Mouse (Mus musculus): ENCODE data around the gene Fam50b.

GRCm38 (mm10) chr13:34765269-34765668, 30.6 kb downstream of the Fam50b start:
- TF ChIP-seq CTCF (IDR thresholded peaks at IDR 0.05; ENCODE audit: insufficient read depth, low read length) (no peak), POLR2A (IDR thresholded peaks at IDR 0.05; ENCODE audit: borderline replicate concordance, extremely low read depth, low read depth, low read length) (no peak)

All from lung, adult 2 months (tissue).